21 mouse cellular contexts compared by ENCODE assay signal in the genomic region with DNA sequence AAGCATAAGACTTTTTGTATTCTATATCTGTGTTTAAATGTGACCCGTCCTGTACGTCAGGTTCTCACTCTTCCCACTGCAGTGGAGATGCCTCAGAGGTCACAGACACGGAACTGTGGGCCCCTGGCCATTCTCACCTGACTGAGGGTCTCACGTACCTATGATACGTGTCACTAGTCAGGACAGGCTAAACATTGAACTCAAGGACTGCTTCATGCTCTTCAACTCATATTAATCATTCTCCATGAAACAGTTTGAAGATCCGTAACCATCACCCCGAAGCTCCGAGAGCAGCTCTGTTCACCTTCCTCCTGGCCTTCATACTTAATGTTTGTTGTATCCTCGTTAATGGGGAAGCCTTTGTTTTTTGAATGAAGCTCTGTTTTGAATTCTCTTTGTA. TPM values are rescaled to one million over a fixed set of nuclear protein-coding genes. Genes with fewer than 3 reads are reported as not detected.
DNase-seq lines count a peak whose midpoint lies in the region; ATAC-seq and TF ChIP-seq lines count a peak whose summit lies in the region.
"Had no signal": no experiment of that assay in that cellular context is flagged by ENCODE, and none has a peak within 500 bp of the region (broad histone marks: within the 10 kb centered on the region; RNA-seq: fewer than 3 reads in every experiment).

No protein-coding gene starts in this region.

- WGBS in kidney, adult 2 months: 62% methylated on average over 9 of the region's 9 CpGs
- WGBS in kidney, embryonic 15.5 days: 86% methylated on average over 9 of the region's 9 CpGs
- 82% methylated on average over 9 of the region's 9 CpGs for WGBS in kidney, embryonic 16.5 days
- 91% methylated on average over 9 of the region's 9 CpGs for WGBS in kidney, embryonic 14.5 days

- H3K9ac ChIP-seq in kidney, embryonic 15.5 days: no peak overlapping the region
- no peak overlapping the region for H3K9ac ChIP-seq in kidney, embryonic 16.5 days (replicated peaks; ENCODE audit: low read length)
- H3K9ac ChIP-seq in kidney, embryonic 14.5 days (ENCODE audit: low read depth, low read length): no peak overlapping the region

- H3K36me3 ChIP-seq in kidney, adult 2 months (ENCODE audit: control insufficient read depth, insufficient read depth, low read length): peaks cover 5% of the 10 kb centered on the region; the same call in 1 of the 2 replicates
- H3K36me3 ChIP-seq in kidney, embryonic 15.5 days: peaks cover 9% of the 10 kb centered on the region
- no peaks in the 10 kb centered on the region for H3K36me3 ChIP-seq in kidney, embryonic 16.5 days (ENCODE audit: insufficient read depth, low read length)
- H3K36me3 ChIP-seq in kidney, embryonic 14.5 days (ENCODE audit: control insufficient read depth, insufficient read depth, low read length): no peaks in the 10 kb centered on the region

- H3K9me3 ChIP-seq in kidney, embryonic 15.5 days (replicated peaks): no peaks in the 10 kb centered on the region
- no peaks in the 10 kb centered on the region for H3K9me3 ChIP-seq in kidney, embryonic 16.5 days (ENCODE audit: low read length)
- no peaks in the 10 kb centered on the region for H3K9me3 ChIP-seq in kidney, embryonic 14.5 days (ENCODE audit: control insufficient read depth, low read length)
- H3K9me3 ChIP-seq: G1E had no signal

- TF ChIP-seq POLR2A in kidney, adult 2 months (IDR thresholded peaks at IDR 0.05; ENCODE audit: low read depth, low read length): no peak

- no peak overlapping the region for H3K4me3 ChIP-seq in kidney, adult 2 months (ENCODE audit: insufficient read depth, low read depth, low read length)
- H3K4me3 ChIP-seq in kidney, embryonic 15.5 days (replicated peaks): no peak overlapping the region
- H3K4me3 ChIP-seq in kidney, embryonic 16.5 days (ENCODE audit: low read length): no peak overlapping the region
- H3K4me3 ChIP-seq in kidney, embryonic 14.5 days (ENCODE audit: low read length): no peak overlapping the region

- ATAC-seq in kidney, embryonic 15.5 days (replicated peaks; ENCODE audit: low FRiP score): no peak
- ATAC-seq in kidney, embryonic 16.5 days (ENCODE audit: low FRiP score, low TSS enrichment): peak; percentile 49; the same call in 1 of the 2 replicates
- no peak for ATAC-seq in kidney, embryonic 14.5 days (ENCODE audit: low FRiP score, low TSS enrichment)
- ATAC-seq: activated CD4-positive, CD25-positive, alpha-beta regulatory T cell, adult 4 months; CD4-positive, CD25-positive, alpha-beta regulatory T cell, adult 4 months; Patski had no signal

- no peak overlapping the region for H3K27ac ChIP-seq in kidney, adult 2 months (ENCODE audit: insufficient read depth, low read depth, low read length)
- no peak overlapping the region for H3K27ac ChIP-seq in kidney, embryonic 15.5 days
- H3K27ac ChIP-seq in kidney, embryonic 16.5 days (ENCODE audit: low read length): no peak overlapping the region
- H3K27ac ChIP-seq in kidney, embryonic 14.5 days (ENCODE audit: low read depth, low read length): no peak overlapping the region

- H3K27me3 ChIP-seq in kidney, adult 2 months (replicated peaks; ENCODE audit: control insufficient read depth, insufficient read depth, low read length): no peaks in the 10 kb centered on the region
- no peaks in the 10 kb centered on the region for H3K27me3 ChIP-seq in kidney, embryonic 15.5 days
- H3K27me3 ChIP-seq in kidney, embryonic 16.5 days (ENCODE audit: insufficient read depth, low read length): no peaks in the 10 kb centered on the region
- no peaks in the 10 kb centered on the region for H3K27me3 ChIP-seq in kidney, embryonic 14.5 days (ENCODE audit: control insufficient read depth, insufficient read depth, low read length)
- H3K27me3 ChIP-seq: CH12.LX, Patski had no signal

- peak; percentile 51 for DNase-seq in kidney, adult 2 months
- no peak for DNase-seq in kidney, adult 18-20 months
- DNase-seq in kidney, adult 9 months: peak; percentile 59
- DNase-seq: adrenal gland, adult 2 months; adrenal gland, adult 8-10 months; adrenal gland, postnatal 10 days; adrenal gland, postnatal 14 days; adrenal gland, postnatal 25 days; adrenal gland, postnatal 36 days; B cell, adult 2 months; cerebellum, adult 11 months; cerebellum, adult 11-12 months; cerebellum, adult 18-20 months had no signal

- no peak overlapping the region for H3K4me2 ChIP-seq in kidney, embryonic 15.5 days
- H3K4me2 ChIP-seq in kidney, embryonic 16.5 days (replicated peaks; ENCODE audit: low read depth, low read length): no peak overlapping the region
- no peak overlapping the region for H3K4me2 ChIP-seq in kidney, embryonic 14.5 days (replicated peaks; ENCODE audit: low read depth, low read length)

- H3K4me1 ChIP-seq in kidney, adult 2 months (ENCODE audit: control insufficient read depth, insufficient read depth, low read length): peaks cover 3% of the 10 kb centered on the region; the same call in 1 of the 2 replicates
- peaks cover 7% of the 10 kb centered on the region for H3K4me1 ChIP-seq in kidney, embryonic 15.5 days
- H3K4me1 ChIP-seq in kidney, embryonic 16.5 days (ENCODE audit: insufficient read depth, low read length): peaks cover 8% of the 10 kb centered on the region
- H3K4me1 ChIP-seq in kidney, embryonic 14.5 days (ENCODE audit: control insufficient read depth, insufficient read depth, low read length): 0 out of 2 replicates have a peak, but pooled peaks cover 4% of the 10 kb centered on the region

- TF ChIP-seq CTCF in kidney, adult 2 months (conservative IDR thresholded peaks at IDR 0.05; ENCODE audit: insufficient read depth, insufficient read length, low read depth, low read length): no peak

RNA-seq across cellular contexts. Expression of a gene that starts 4.9 kb away (rescaled TPM):
- polyA plus RNA-seq in kidney, adult 2 months (2012; rRNA removed): 3.8 and 5.5 TPM in 2 replicates
- 24.5 and 25.8 TPM in 2 replicates for polyA plus RNA-seq in kidney, embryonic 15.5 days (2015; fragmentation: Nextera tagmentation; extraction: Ambion mirVana)
- 20.5 and 20.7 TPM in 2 replicates for polyA plus RNA-seq in kidney, embryonic 16.5 days (2015; fragmentation: Nextera tagmentation; extraction: Ambion mirVana)
- 24.1 and 31.8 TPM in 2 replicates for polyA plus RNA-seq in kidney, embryonic 14.5 days (2014; fragmentation: Nextera tagmentation; extraction: Ambion mirVana)

RNA-seq across cellular contexts. Expression of a gene that starts 5.0 kb away (rescaled TPM):
- 14.7 and 18.1 TPM in 2 replicates for polyA plus RNA-seq in kidney, adult 2 months (2012; rRNA removed)
- polyA plus RNA-seq in kidney, embryonic 15.5 days (2015; fragmentation: Nextera tagmentation; extraction: Ambion mirVana): 18.5 TPM in 2 replicates
- polyA plus RNA-seq in kidney, embryonic 16.5 days (2015; fragmentation: Nextera tagmentation; extraction: Ambion mirVana): 19.2 and 19.3 TPM in 2 replicates
- 9.8 and 14.5 TPM in 2 replicates for polyA plus RNA-seq in kidney, embryonic 14.5 days (2014; fragmentation: Nextera tagmentation; extraction: Ambion mirVana)

RNA-seq across cellular contexts. Expression of a gene that starts 45.7 kb away (rescaled TPM):
- polyA plus RNA-seq in kidney, adult 2 months (2012; rRNA removed): not detected in 2 replicates
- polyA plus RNA-seq in kidney, embryonic 15.5 days (2015; fragmentation: Nextera tagmentation; extraction: Ambion mirVana): 0.06 TPM in 1 of 2 replicates, not detected in the other
- polyA plus RNA-seq in kidney, embryonic 16.5 days (2015; fragmentation: Nextera tagmentation; extraction: Ambion mirVana): not detected in 2 replicates
- 0.11 and 0.19 TPM in 2 replicates for polyA plus RNA-seq in kidney, embryonic 14.5 days (2014; fragmentation: Nextera tagmentation; extraction: Ambion mirVana)
- polyA plus RNA-seq: activated CD4-positive, CD25-positive, alpha-beta regulatory T cell, adult 4 months; adrenal gland, adult 2 months; CD4-positive, CD25-positive, alpha-beta regulatory T cell, adult 4 months; Patski had no signal
